Mouse (Mus musculus) cerebellum, adult 11 months (tissue): ENCODE data around the gene Gm13043.
"Not testable (repeated sequence)": the region's sequence is repeated elsewhere in the genome, so short reads cannot be mapped to it uniquely, and the experiment has no call there.

Experiments used
- DNase-seq: peaks from one replicate; pipeline ENCODE4 v3.0.0; 2022

The Gm13043 gene

DNA sequence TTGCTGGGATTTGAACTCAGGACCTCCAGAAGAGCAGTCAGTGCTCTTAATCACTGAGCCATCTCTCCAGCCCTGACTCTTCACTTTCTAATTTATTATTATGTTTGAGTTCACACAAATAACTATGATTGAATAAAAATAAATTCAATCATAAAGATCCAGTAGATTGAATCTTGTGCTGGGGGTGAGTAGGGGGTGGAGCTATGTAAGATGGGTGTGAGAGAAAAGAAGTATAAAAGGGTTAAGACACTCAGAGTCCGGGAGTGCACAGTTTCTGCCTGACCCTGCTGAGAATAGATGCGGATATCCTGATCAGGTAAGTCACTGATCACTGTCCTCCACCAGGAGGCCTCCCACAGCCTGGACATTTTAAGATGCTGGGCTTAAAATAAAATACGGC is at the start of gene Gm13043:
Gene Gm13043, plus strand, starts transcription at position 301 of the 400 bp plus-strand sequence.
- no peak for DNase-seq

DNA sequence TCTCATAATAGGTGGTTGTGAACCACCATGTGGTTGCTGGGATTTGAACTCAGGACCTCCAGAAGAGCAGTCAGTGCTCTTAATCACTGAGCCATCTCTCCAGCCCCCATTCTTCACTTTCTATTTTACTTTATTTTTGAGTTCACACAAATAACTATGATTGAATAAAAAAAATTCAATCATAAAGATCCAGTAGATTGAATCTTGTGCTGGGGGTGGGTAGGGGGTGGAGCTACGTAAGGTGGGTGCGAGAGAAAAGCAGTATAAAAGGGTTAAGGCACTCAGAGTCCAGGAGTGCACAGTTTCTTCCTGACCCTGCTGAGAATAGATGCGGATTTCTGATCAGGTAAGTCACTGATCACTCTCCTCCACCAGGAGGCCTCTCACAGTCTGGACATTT is 24.5 kb downstream of the Gm13043 start, which contains the start of gene Gm13040:
Gene Gm13040, plus strand, starts transcription at position 301 of the 400 bp plus-strand sequence.
- DNase-seq = not testable (repeated sequence)

DNA sequence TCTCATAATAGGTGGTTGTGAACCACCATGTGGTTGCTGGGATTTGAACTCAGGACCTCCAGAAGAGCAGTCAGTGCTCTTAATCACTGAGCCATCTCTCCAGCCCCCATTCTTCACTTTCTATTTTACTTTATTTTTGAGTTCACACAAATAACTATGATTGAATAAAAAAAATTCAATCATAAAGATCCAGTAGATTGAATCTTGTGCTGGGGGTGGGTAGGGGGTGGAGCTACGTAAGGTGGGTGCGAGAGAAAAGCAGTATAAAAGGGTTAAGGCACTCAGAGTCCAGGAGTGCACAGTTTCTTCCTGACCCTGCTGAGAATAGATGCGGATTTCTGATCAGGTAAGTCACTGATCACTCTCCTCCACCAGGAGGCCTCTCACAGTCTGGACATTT is 40.3 kb downstream of the Gm13043 start, which contains the start of the genes BC080695 and Gm13057:
Gene BC080695, plus strand, starts transcription at position 301 of the 400 bp plus-strand sequence.
Gene Gm13057, plus strand, starts transcription at position 310 of the 400 bp plus-strand sequence.
- DNase-seq = not testable (repeated sequence)
